Mouse (Mus musculus) cortical plate, adult 2 months (tissue): ENCODE data around the gene Myb.

ENCODE experiments used
- CTCF ChIP-seq: fragments of 200-500 bp; IDR thresholded peaks from 2 replicates; pipeline ENCODE4 v1.5.1; 2011; ENCODE audit warnings: mild to moderate bottlenecking, control low read depth, low read length; ENCODE audit not compliant: insufficient read depth; ENCODE audit errors: extremely low read depth
- POLR2A ChIP-seq: fragments of 200-500 bp; IDR thresholded peaks from 2 replicates; pipeline ENCODE4 v1.6.1; 2011; ENCODE audit warnings: mild to moderate bottlenecking, low read length, control low read depth; ENCODE audit not compliant: insufficient read depth; ENCODE audit errors: extremely low read depth

DNA sequence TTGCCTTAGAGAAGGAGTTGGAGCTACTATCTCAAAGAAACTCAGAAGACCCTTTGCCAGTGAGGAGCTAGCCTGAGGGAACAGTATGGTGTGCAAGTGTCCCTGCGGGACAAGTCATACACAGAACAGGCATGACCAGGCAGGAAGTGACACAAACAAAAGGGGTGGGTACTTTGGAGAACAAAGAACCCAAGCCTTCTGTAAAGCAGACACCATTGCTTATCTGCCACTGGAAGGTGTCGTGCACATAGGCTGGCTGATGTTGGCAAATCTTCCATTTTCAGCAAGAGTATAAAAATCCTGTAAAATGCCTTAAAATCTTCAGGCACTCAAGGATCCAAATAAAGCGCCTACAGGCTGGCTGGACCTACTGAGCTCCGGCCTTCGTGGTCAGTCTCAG is 25.9 kb upstream of the Myb start:
- TF ChIP-seq CTCF (no peak), POLR2A (no peak)
